Mouse (Mus musculus): ENCODE measurements around the gene Polr2f.

DNA sequence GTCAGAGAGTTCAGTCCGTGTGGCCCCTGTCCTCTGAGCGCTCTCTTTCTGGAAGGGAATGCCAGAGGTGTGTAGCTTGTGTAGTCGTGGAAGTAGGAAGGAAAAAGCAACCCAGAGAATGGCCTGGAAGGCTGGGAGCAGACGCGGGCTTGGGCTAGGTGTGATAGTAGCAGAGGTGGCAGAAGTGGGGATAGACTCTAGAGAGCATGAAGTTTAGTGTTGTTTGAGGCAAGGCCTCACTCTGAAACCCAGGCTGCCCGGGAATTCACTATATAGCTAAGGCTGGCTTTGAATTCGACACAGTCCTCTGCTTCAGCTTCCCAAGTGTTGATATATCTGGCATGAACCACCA lies 733 bp downstream of the Polr2f start:
- TF ChIP-seq EP300 (IDR thresholded peaks at IDR 0.05) (no peak), CTCF (IDR thresholded peaks at IDR 0.05) (no peak)

Measured in lung, postnatal 0 days (tissue).